Mouse (Mus musculus) cerebral cortex, adult 2 months (tissue): ENCODE measurements around the gene Gm4307.

Experiments used
- WGBS: fragments of 180-500 bp; shearing (Covaris S2); methylation state at CpG from one replicate; pipeline ENCODE4 v1.1.7; 2018; 5-methylcytosine and 5-hydroxymethylcytosine counted together

Gene Gm4307

GRCm38 (mm10) chr10:100361038-100361437 lies at the start of gene Gm4307:
Gene Gm4307, plus strand, starts transcription at chr10:100361338.
- no CpG with 5 or more reads among the region's 3 CpGs for WGBS

DNA sequence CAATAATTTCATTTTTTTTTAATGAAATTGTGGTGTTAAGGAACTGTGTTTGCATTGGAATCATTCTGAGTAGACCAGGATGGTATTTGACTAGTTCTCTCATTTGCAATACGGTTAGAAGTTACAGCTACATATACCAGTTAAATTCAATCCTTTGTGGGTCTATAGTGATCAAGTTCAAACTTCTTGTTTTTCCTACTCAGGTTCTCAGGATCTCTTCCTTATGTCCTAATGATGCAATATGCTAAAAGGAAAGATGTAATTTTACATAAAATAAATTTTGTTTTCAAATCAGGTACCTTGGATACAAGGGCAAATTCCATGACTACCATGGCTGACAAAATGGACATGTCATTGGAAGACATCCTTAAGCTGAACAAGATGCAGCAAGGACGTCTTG lies 25.8 kb upstream of the Gm4307 start, which contains the start of gene Gm4301:
TSS of gene Gm4301 (plus strand) at position 301 of the 400 bp plus-strand sequence.
- WGBS: no CpG with 5 or more reads among the region's 2 CpGs

GRCm38 (mm10) chr10:100340536-100340935 lies 20.6 kb upstream of the Gm4307 start, which contains the start of gene Gm4302:
Gene Gm4302, plus strand, starts transcription at chr10:100340836.
- WGBS: no CpG with 5 or more reads among the region's 3 CpGs

GRCm38 (mm10) chr10:100345672-100346071 lies 15.5 kb upstream of the Gm4307 start, which contains the start of gene Gm4303:
Gene Gm4303, plus strand, starts transcription at chr10:100345972.
- no CpG with 5 or more reads among the region's 3 CpGs for WGBS

DNA sequence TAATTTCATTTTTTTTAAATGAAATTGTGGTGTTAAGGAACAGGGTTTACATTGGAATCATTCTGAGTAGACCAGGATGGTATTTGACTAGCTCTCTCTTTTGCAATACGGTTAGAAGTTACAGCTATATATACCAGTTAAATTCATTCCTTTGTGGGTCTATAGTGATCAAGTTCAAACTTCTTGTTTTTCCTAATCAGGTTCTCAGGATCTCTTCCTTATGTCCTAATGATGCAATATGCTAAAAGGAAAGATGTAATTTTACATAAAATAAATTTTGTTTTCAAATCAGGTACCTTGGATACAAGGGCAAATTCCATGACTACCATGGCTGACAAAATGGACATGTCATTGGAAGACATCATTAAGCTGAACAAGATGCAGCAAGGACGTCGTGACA lies 10.3 kb upstream of the Gm4307 start, which contains the start of gene Gm4305:
TSS of gene Gm4305 (plus strand) at position 301 of the 400 bp plus-strand sequence.
- no CpG with 5 or more reads among the region's 3 CpGs for WGBS

DNA sequence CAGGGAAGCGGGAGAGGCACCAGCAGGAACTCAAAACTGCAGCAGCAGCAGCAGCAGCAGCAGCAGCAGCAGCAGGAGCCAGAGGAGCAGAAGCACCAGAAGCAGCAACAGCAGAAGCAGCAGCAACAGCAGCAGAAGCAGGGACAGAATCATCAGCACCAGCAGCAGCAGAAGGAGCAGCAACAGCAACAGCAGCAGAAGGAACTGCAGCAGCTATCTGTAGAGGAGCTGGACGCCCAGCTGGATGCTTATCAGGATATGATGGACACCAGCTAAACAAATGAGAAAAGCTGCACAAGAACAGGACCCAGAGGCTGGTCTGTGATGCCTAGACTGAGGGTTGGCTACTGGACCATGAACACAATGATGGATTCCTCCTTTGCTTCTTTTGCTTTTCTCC lies 4.3 kb upstream of the Gm4307 start:
- WGBS: 89% methylated on average over 2 of the region's 2 CpGs

GRCm38 (mm10) chr10:100382460-100382859 lies 21.3 kb downstream of the Gm4307 start, which contains the start of gene Gm4312:
Gene Gm4312, minus strand, starts transcription at chr10:100382560.
- WGBS: no CpG with 5 or more reads among the region's 2 CpGs

DNA sequence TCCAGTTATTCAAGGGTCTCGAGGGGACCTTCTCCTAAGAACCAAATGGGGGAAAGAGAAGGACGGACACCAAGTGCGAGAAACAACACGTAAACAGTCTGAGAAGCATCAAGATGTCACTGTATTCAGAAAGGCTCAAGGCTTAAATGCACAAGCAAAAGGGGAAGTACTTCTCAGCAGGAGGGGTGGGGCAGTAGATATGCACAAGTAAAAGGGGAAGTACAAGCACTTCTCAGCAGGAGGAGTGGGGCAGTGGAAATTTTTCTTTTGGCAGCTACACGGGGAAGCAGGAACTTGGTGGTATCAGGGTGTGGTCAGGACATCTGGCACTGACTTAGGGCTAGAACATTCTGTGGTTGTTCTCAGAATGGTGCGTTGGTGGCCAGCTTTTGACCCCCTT lies 41.2 kb downstream of the Gm4307 start:
- 87% methylated on average over 6 of the region's 6 CpGs for WGBS
